Mouse (Mus musculus): ENCODE measurements around the gene Gm3512.
"Not testable (repeated sequence)": the region's sequence is repeated elsewhere in the genome, so short reads cannot be mapped to it uniquely, and the experiment has no call there.

Gene Gm3512

DNA sequence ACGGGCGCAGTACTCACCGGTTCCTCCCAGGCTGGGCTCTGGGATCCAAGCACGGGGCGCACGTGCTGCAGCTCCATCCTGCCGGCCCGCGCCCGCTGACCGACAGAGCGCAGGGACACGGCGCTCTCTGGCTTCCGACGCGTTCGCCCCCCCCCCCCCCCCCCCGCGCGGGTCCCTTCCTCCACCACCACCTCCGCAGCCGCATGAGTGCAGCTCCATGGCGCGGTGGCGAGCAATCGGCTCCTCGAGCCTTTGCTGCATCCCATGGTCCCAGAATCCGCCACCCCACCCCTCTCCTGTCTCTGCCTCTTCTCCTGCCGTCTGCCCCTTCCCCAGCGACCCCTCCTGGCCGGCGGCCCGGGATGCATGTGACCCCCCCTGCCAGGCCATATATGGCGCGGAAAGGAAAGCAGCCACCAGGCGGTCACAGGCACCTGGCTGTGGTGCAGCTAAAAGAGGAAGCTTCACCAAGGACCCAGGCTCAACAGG is at the start of gene Gm3512:
TSS of gene Gm3512 (minus strand) at position 51 of the 489 bp plus-strand sequence.
- in situ Hi-C loops (cut with MboI; ENCODE audit: low pct_unique_long_range_greater_than_20kb in 1 of 2, low sequenced_read_pairs in 2 of 2, unreplicated experiment in 1 of 2) = not testable (repeated sequence)

DNA sequence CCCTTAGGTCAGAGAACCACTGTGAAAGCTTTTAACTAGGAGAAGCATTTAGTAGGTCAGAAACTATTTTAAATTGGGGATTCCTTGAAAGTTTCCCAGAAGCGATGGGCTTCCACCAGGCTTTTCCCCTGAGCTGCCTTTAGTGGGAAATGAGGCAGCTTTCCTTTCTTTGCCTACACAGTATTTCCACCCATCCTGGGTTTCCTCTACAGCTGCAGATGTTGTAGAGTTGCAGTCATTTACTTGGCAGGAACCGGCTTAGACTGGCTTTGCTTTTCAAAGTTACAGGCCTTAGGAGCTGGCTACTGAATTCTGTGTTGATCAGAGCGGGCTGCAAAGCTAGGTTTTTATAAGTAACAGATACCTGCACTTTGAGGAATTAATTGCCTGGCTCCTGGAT is 25.7 kb upstream of the Gm3512 start:
- in situ Hi-C loops (cut with MboI; ENCODE audit: low pct_unique_long_range_greater_than_20kb in 1 of 2, low sequenced_read_pairs in 2 of 2, unreplicated experiment in 1 of 2) = not testable (repeated sequence)

DNA sequence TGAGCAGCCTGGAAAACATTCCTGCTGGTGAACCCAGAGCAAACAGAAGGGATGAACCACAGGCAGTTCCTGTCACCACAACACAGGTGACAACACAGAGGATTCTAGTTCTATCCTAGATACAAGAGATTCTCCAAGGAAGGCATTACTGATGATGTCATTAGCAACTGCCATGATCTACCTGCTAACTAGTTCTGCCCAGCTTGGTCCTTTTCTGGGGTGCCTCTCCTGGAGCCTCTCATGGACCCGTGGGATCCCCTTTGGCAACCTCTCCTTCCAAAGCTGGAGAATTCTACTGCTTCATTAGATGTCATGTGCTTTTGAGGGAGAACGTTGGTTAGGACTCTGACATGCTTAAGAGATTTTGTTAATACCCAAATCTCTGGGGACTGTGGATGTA is 20.1 kb upstream of the Gm3512 start, which contains the start of gene Gm16434:
TSS of gene Gm16434 (minus strand) at position 101 of the 400 bp plus-strand sequence.
- in situ Hi-C loops (cut with MboI; ENCODE audit: low pct_unique_long_range_greater_than_20kb in 1 of 2, low sequenced_read_pairs in 2 of 2, unreplicated experiment in 1 of 2) = not testable (repeated sequence)

DNA sequence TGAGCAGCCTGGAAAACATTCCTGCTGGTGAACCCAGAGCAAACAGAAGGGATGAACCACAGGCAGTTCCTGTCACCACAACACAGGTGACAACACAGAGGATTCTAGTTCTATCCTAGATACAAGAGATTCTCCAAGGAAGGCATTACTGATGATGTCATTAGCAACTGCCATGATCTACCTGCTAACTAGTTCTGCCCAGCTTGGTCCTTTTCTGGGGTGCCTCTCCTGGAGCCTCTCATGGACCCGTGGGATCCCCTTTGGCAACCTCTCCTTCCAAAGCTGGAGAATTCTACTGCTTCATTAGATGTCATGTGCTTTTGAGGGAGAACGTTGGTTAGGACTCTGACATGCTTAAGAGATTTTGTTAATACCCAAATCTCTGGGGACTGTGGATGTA is 49.0 kb downstream of the Gm3512 start, which contains the start of gene Gm6676:
TSS of gene Gm6676 (minus strand) at position 101 of the 400 bp plus-strand sequence.
- in situ Hi-C loops (cut with MboI; ENCODE audit: low pct_unique_long_range_greater_than_20kb in 1 of 2, low sequenced_read_pairs in 2 of 2, unreplicated experiment in 1 of 2) = not testable (repeated sequence)

DNA sequence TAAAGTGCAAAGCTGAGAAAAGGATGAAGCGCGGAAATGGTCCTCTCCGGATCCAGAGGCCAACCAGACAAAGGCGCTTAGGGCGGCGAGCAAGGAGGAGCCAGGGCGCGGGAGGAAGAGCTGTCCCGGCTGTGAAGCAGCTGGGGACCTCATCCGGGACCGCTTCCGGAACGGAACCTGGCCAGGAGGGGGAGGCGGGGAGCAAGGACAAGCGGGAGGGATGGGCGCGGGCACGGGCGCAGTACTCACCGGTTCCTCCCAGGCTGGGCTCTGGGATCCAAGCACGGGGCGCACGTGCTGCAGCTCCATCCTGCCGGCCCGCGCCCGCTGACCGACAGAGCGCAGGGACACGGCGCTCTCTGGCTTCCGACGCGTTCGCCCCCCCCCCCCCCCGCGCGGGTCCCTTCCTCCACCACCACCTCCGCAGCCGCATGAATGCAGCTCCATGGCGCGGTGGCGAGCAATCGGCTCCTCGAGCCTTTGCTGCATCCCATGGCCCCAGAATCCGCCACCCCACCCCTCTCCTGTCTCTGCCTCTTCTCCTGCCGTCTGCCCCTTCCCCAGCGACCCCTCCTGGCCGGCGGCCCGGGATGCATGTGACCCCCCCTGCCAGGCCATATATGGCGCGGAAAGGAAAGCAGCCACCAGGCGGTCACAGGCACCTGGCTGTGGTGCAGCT is 69.1 kb downstream of the Gm3512 start:
- in situ Hi-C loops (cut with MboI; ENCODE audit: low pct_unique_long_range_greater_than_20kb in 1 of 2, low sequenced_read_pairs in 2 of 2, unreplicated experiment in 1 of 2) = not testable (repeated sequence)

Data from mouse embryonic stem cell (cell line).